Mouse (Mus musculus) hindbrain, embryonic 13.5 days (tissue): ENCODE measurements at regions not wholly inside any gene's neighbourhood (a gene's known extent, or its start where the extent isn't known, plus 50 kb on each side); places are given as distances from the start of the nearest gene placed in this dataset. TPM values are rescaled to one million over a fixed set of nuclear protein-coding genes. Genes with fewer than 3 reads are reported as not detected.
A peak's percentile ranks its signal among the peaks of the same experiment; 100 is the strongest.
"Not testable (repeated sequence)": the region's sequence is repeated elsewhere in the genome, so short reads cannot be mapped to it uniquely, and the experiment has no call there.

Experiments
- ATAC-seq: fragments of 200-750 bp; cut with Nextera tagmentation; 2 replicates; pipeline ENCODE4 v1.8.0; 2017; ENCODE audit warnings: moderate TSS enrichment; ENCODE audit not compliant: low FRiP score
- H3K27ac ChIP-seq: fragments of 300-500 bp; sonication (generic); 2 replicates; pipeline ENCODE4 v1.5.1; 2015; ENCODE audit warnings: inconsistent platforms, mild to moderate bottlenecking, moderate library complexity
- H3K27me3 ChIP-seq: fragments of 300-500 bp; sonication (generic); 2 replicates; pipeline ENCODE4 v1.6.1; 2015; ENCODE audit warnings: mild to moderate bottlenecking, inconsistent platforms
- H3K36me3 ChIP-seq: fragments of 300-500 bp; sonication (generic); 2 replicates; pipeline ENCODE4 v1.6.1; 2015; ENCODE audit warnings: mild to moderate bottlenecking, inconsistent platforms
- H3K4me1 ChIP-seq: fragments of 300-500 bp; sonication (generic); replicated peaks from 2 replicates; pipeline ENCODE4 v1.6.1; 2015; ENCODE audit warnings: inconsistent platforms
- H3K4me2 ChIP-seq: fragments of 300-500 bp; sonication (generic); 2 replicates; pipeline ENCODE4 v1.6.1; 2015; ENCODE audit warnings: inconsistent platforms, mild to moderate bottlenecking, moderate library complexity
- H3K4me3 ChIP-seq: fragments of 300-500 bp; sonication (generic); 2 replicates; pipeline ENCODE4 v1.5.1; 2015; ENCODE audit warnings: mild to moderate bottlenecking, inconsistent platforms
- H3K9ac ChIP-seq: fragments of 300-500 bp; sonication (generic); 2 replicates; pipeline ENCODE4 v1.6.1; 2015; ENCODE audit warnings: mild to moderate bottlenecking, inconsistent platforms
- H3K9me3 ChIP-seq: fragments of 300-500 bp; sonication (generic); 2 replicates; pipeline ENCODE4 v1.6.1; 2016; ENCODE audit warnings: inconsistent platforms
- WGBS: fragments of 180-500 bp; shearing (Covaris S2); methylation state at CpG from one replicate; pipeline ENCODE4 v1.1.7; 2015; 5-methylcytosine and 5-hydroxymethylcytosine counted together
- microRNA-seq: library from miRNA; unstranded; fragments of <30 nt; microRNA quantifications from one replicate; pipeline ENCODE4, GENCODE M21; 2016

- H3K9ac ChIP-seq = no peak overlapping the region
- H3K27ac ChIP-seq = no peak overlapping the region
- H3K9me3 ChIP-seq = no peaks in the 10 kb centered on the region
- no peaks in the 10 kb centered on the region for H3K36me3 ChIP-seq
- no peaks in the 10 kb centered on the region for H3K4me1 ChIP-seq
- 78% methylated on average over 3 of the region's 3 CpGs for WGBS
- ATAC-seq = no peak
- H3K27me3 ChIP-seq = no peaks in the 10 kb centered on the region
- no peak overlapping the region for H3K4me2 ChIP-seq
- H3K4me3 ChIP-seq = no peak overlapping the region
These were observed 77.0 kb upstream of the Xcl1 start for GRCm38 (mm10) chr1:165012376-165012775.

GRCm38 (mm10) chr1:164999515-164999914, 64.2 kb upstream of the Xcl1 start:
- Histone ChIP-seq H3K4me1 (peaks cover 7% of the 10 kb centered on the region; the same call in 1 of the 2 replicates), H3K4me3 (no peak overlapping the region), H3K27ac (no peak overlapping the region), H3K9ac (no peak overlapping the region), H3K9me3 (no peaks in the 10 kb centered on the region), H3K4me2 (no peak overlapping the region), H3K27me3 (no peaks in the 10 kb centered on the region), H3K36me3 (no peaks in the 10 kb centered on the region)
- 55% methylated on average over 10 of the region's 10 CpGs for WGBS
- ATAC-seq = peak; percentile 71; the same call in 1 of the 2 replicates

- Histone ChIP-seq H3K9ac (no peak overlapping the region), H3K27ac (no peak overlapping the region), H3K9me3 (no peaks in the 10 kb centered on the region), H3K36me3 (no peaks in the 10 kb centered on the region), H3K4me1 (peaks cover 13% of the 10 kb centered on the region; the same call in 1 of the 2 replicates), H3K27me3 (no peaks in the 10 kb centered on the region), H3K4me2 (no peak overlapping the region), H3K4me3 (no peak overlapping the region)
- 87% methylated on average over 3 of the region's 3 CpGs for WGBS
- no peak for ATAC-seq
These were observed 63.3 kb upstream of the Xcl1 start for GRCm38 (mm10) chr1:164998621-164999020.

- Histone ChIP-seq H3K4me1 (peaks cover 13% of the 10 kb centered on the region; the same call in 1 of the 2 replicates), H3K27ac (peak overlapping the region; percentile 2; the same call in 1 of the 2 replicates)
These were observed 62.3 kb upstream of the Xcl1 start for GRCm38 (mm10) chr1:164997660-164998059.

GRCm38 (mm10) chr1:164994247-164994660, 58.9 kb upstream of the Xcl1 start:
- no peak overlapping the region for H3K9ac ChIP-seq
- H3K4me3 ChIP-seq = no peak overlapping the region
- H3K36me3 ChIP-seq = no peaks in the 10 kb centered on the region
- H3K27ac ChIP-seq = no peak overlapping the region
- H3K9me3 ChIP-seq = 0 out of 2 replicates have a peak, but pooled peaks cover 5% of the 10 kb centered on the region
- no peak overlapping the region for H3K4me2 ChIP-seq
- WGBS = 8% methylated on average over 6 of the region's 6 CpGs
- no peaks in the 10 kb centered on the region for H3K27me3 ChIP-seq
- no peak for ATAC-seq
- H3K4me1 ChIP-seq = peaks cover 13% of the 10 kb centered on the region; the same call in 1 of the 2 replicates

More at GRCm38 (mm10) chr1:164997660-164998059, 62.3 kb upstream of the Xcl1 start:
- Histone ChIP-seq H3K36me3 (no peaks in the 10 kb centered on the region), H3K4me2 (no peak overlapping the region), H3K27me3 (no peaks in the 10 kb centered on the region), H3K4me3 (no peak overlapping the region), H3K9me3 (no peaks in the 10 kb centered on the region), H3K9ac (no peak overlapping the region)
- ATAC-seq = 0 out of 2 replicates have a peak, but pooled peaks have one; percentile 41
- WGBS = 42% methylated on average over 5 of the region's 5 CpGs

GRCm38 (mm10) chr1:164993175-164993875, 58.0 kb upstream of the Xcl1 start:
- not testable (repeated sequence) for ATAC-seq, H3K4me3 ChIP-seq, H3K4me2 ChIP-seq, H3K27me3 ChIP-seq, H3K9me3 ChIP-seq, H3K36me3 ChIP-seq, H3K27ac ChIP-seq, H3K9ac ChIP-seq
- H3K4me1 ChIP-seq = peaks cover 13% of the 10 kb centered on the region; the same call in 1 of the 2 replicates

GRCm38 (mm10) chr1:164988982-164989381, 53.7 kb upstream of the Xcl1 start:
- H3K4me2 ChIP-seq = no peak overlapping the region
- peaks cover 18% of the 10 kb centered on the region; the same call in 1 of the 2 replicates for H3K9me3 ChIP-seq
- WGBS = 72% methylated on average over 1 of the region's 1 CpGs
- H3K4me1 ChIP-seq = peaks cover 6% of the 10 kb centered on the region
- H3K36me3 ChIP-seq = no peaks in the 10 kb centered on the region
- H3K27ac ChIP-seq = no peak overlapping the region
- H3K9ac ChIP-seq = no peak overlapping the region
- H3K4me3 ChIP-seq = no peak overlapping the region
- ATAC-seq = no peak
- no peaks in the 10 kb centered on the region for H3K27me3 ChIP-seq

- H3K36me3 ChIP-seq = no peaks in the 10 kb centered on the region
- ATAC-seq = peak; percentile 21; the same call in 1 of the 2 replicates
- 28% methylated on average over 3 of the region's 3 CpGs for WGBS
- H3K27me3 ChIP-seq = no peaks in the 10 kb centered on the region
- H3K27ac ChIP-seq = no peak overlapping the region
- H3K9ac ChIP-seq = no peak overlapping the region
- H3K9me3 ChIP-seq = peaks cover 24% of the 10 kb centered on the region; the same call in 1 of the 2 replicates
- H3K4me2 ChIP-seq = no peak overlapping the region
- H3K4me3 ChIP-seq = no peak overlapping the region
- peaks cover 4% of the 10 kb centered on the region; the same call in 1 of the 2 replicates for H3K4me1 ChIP-seq
These were observed 52.9 kb upstream of the Xcl1 start for GRCm38 (mm10) chr1:164988191-164988590.

- 97% methylated on average over 21 of the region's 21 CpGs for WGBS
- H3K27ac ChIP-seq = not testable (repeated sequence)
These were observed 50.2 kb upstream of the Xcl1 start for GRCm38 (mm10) chr1:164985521-164985920.

More at GRCm38 (mm10) chr1:164985521-164985920, 50.2 kb upstream of the Xcl1 start:
- not testable (repeated sequence) for ATAC-seq, H3K4me3 ChIP-seq, H3K36me3 ChIP-seq, H3K27me3 ChIP-seq, H3K4me1 ChIP-seq, H3K4me2 ChIP-seq, H3K9ac ChIP-seq
- peaks cover 18% of the 10 kb centered on the region; the same call in 1 of the 2 replicates for H3K9me3 ChIP-seq

Small RNAs in the stretch of these regions (microRNA-seq; reads per million reads assigned to microRNA genes)
- not detected for gene Gm26042
